In the genomic region with DNA sequence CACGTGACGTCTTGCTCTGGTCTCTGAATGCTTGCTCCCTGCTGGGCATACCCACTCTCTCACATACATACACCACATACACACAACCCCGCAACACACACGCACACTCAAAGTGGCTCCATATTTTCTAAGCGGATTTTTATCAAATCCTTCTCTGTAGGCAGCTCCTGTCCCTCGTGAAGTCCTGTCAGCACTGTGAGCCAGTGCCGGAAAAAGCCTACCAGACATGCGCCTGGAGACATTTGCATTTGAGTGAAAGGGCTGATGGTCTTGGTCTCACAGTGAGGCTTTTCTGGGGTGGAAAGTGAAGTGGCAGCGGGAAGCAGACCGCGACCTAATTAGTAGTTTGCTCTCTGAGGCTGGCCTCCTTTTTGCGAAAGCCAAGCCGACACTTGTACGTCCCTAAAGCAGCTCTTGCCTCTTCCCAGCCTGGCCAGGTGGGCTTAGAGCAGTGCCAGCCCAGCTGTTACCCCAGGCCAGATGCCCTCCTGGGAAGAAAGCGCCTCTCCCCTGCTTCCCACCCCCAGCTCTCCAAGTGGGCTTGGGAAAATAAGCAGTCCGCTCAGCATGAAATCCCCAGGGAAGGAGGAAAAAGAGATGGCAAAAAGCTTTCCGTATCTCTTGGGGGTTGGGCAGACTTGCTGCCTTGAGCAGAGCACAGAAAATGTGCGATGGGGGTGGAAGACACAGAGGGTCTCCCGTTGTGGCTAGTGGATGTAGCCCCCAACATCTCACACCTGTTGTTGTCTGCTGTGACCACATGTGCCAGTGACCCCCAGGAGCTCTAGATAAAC, we compare ENCODE assay signal across 8 mouse cellular contexts.
DNase-seq lines count a peak whose midpoint lies in the region; ATAC-seq lines count a peak whose summit lies in the region.

No protein-coding gene starts in this region.

- H3K27ac ChIP-seq in hindbrain, embryonic 15.5 days (replicated peaks) = peak overlapping the region; percentile 81
- H3K27ac ChIP-seq in neural tube, embryonic 11.5 days (ENCODE audit: low read depth, low read length) = peak overlapping the region; percentile 39; the same call in 1 of the 2 replicates

- intact Hi-C loops in left cerebral cortex, postnatal 4 days (cut with DNase I) = no loop called here

- WGBS in hindbrain, embryonic 15.5 days = 27% methylated on average over 19 of the region's 19 CpGs
- WGBS in neural tube, embryonic 11.5 days = 21% methylated on average over 19 of the region's 19 CpGs

- H3K9me3 ChIP-seq in hindbrain, embryonic 15.5 days = no peaks in the 10 kb centered on the region
- no peaks in the 10 kb centered on the region for H3K9me3 ChIP-seq in neural tube, embryonic 11.5 days (ENCODE audit: control insufficient read depth, low read length)

- H3K27me3 ChIP-seq in hindbrain, embryonic 15.5 days = no peaks in the 10 kb centered on the region
- no peaks in the 10 kb centered on the region for H3K27me3 ChIP-seq in neural tube, embryonic 11.5 days (ENCODE audit: control insufficient read depth, insufficient read depth, low read length)

- no peak overlapping the region for H3K9ac ChIP-seq in hindbrain, embryonic 15.5 days
- H3K9ac ChIP-seq in neural tube, embryonic 11.5 days (ENCODE audit: low read length) = peak overlapping the region; percentile 26; the same call in 1 of the 2 replicates

- peak; percentile 72 for ATAC-seq in hindbrain, embryonic 15.5 days (ENCODE audit: low FRiP score, low read depth)
- ATAC-seq in neural tube, embryonic 11.5 days (ENCODE audit: insufficient read depth, low FRiP score, low TSS enrichment) = peak; percentile 81

- 0 out of 2 replicates have a peak overlapping the region, but pooled peaks have one; percentile 8 for H3K4me3 ChIP-seq in hindbrain, embryonic 15.5 days
- no peak overlapping the region for H3K4me3 ChIP-seq in neural tube, embryonic 11.5 days (ENCODE audit: low read depth, low read length)

- H3K36me3 ChIP-seq in hindbrain, embryonic 15.5 days = no peaks in the 10 kb centered on the region
- H3K36me3 ChIP-seq in neural tube, embryonic 11.5 days (ENCODE audit: control insufficient read depth, insufficient read depth, low read length) = no peaks in the 10 kb centered on the region

- peaks cover 19% of the 10 kb centered on the region for H3K4me1 ChIP-seq in hindbrain, embryonic 15.5 days (replicated peaks)
- peaks cover 6% of the 10 kb centered on the region; the same call in 1 of the 2 replicates for H3K4me1 ChIP-seq in neural tube, embryonic 11.5 days (ENCODE audit: control insufficient read depth, insufficient read depth, low read length)

- peak; percentile 58 for DNase-seq in Muller cell, postnatal 12 days (ENCODE audit: inconsistent ontology term)
- DNase-seq in cerebellum, adult 18-20 months = peak; percentile 8 to 12
- DNase-seq in forelimb bud, embryonic 11.5 days (ENCODE audit: low read depth, low spot score) = peak; percentile 20
- DNase-seq in left cerebral cortex, postnatal 4 days = peak; percentile 43
- DNase-seq in neural tube, embryonic 11.5 days (ENCODE audit: low spot score) = peak; percentile 56
- no peak for DNase-seq in urinary bladder, adult 2 months (ENCODE audit: low spot score)
- DNase-seq in spleen, adult 12 weeks (ENCODE audit: low spot score) = no peak

- peak overlapping the region; percentile 50 for H3K4me2 ChIP-seq in hindbrain, embryonic 15.5 days
- peak overlapping the region; percentile 40 for H3K4me2 ChIP-seq in neural tube, embryonic 11.5 days (ENCODE audit: low read depth)

Comparison
In these comparisons a context has a peak if more than half of its experiments do, and no peak if none do; other contexts are left out.
1. DNase-seq: peak in Muller cell, postnatal 12 days (single experiment), cerebellum, adult 18-20 months (2 of 2), forelimb bud, embryonic 11.5 days (single experiment), left cerebral cortex, postnatal 4 days (single experiment) and neural tube, embryonic 11.5 days (single experiment); none in urinary bladder, adult 2 months (single experiment) and spleen, adult 12 weeks (single experiment).